Mouse (Mus musculus): ENCODE data around the gene Dmrtb1. TPM values are rescaled to one million over a fixed set of nuclear protein-coding genes. Genes with fewer than 3 reads are reported as not detected.

Gene Dmrtb1
- polyA plus RNA-seq, 1 experiment from 2014 or later: not detected

DNA sequence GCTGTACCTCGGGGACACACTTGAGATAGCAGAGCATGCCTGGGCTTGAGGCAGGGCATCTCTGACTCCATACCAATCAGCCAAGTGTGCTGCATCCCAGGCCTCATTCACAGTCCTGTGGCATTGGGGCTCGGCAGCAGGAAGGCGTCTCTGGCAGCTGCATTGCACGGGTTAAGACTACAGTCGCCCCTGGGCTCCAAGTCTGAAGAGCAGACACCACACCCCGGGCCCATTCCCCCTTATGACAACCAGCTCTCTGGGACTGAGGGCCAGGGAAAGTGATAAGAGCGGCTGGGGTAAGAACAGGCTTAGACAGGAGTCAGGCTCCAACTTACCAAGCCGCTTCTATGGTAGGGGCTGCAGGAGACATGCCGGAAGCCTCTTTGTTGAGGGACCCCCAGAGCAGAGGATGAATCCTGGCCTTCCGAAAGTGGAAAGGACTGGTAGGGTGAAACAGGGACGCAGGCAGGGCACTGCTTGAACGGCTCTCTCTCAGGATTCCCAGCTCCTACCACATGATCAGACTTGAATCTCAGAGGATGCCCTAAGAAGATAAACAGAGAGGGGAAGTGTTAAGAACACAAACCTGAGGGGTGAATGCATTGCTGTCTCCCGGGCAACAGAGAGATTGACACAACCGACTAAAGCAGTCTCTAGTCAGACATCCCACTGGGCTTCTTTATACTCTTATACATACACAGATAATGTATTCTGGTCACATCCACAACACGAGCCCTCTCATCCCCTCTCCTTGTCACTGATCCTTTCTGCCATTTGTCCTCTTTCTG lies 3.5 kb downstream of the Dmrtb1 start:
- ChIA-PET POLR2A (interaction anchor here (0.5 kb wide), 1 partner anchor 43 kb away, joined by 3 read pairs; no protein-coding TSS in a partner anchor), CTCF (no interaction called here)
- no peak for ATAC-seq
- no peak for DNase-seq (ENCODE audit: low read depth, low spot score)
- H3K27me3 ChIP-seq: no peaks in the 10 kb centered on the region
- in situ Hi-C loops (cut with MboI; ENCODE audit: low pct_unique_long_range_greater_than_20kb): no loop called here
- no peak for TF ChIP-seq CTCF (IDR thresholded peaks at IDR 0.05)

- TF ChIP-seq CTCF (IDR thresholded peaks at IDR 0.05): no peak
- ChIA-PET CTCF (no interaction called here), POLR2A (no interaction called here)
- ATAC-seq: no peak
- H3K27me3 ChIP-seq: peaks cover 4% of the 10 kb centered on the region
- DNase-seq (ENCODE audit: low read depth, low spot score): no peak
- in situ Hi-C loops (cut with MboI; ENCODE audit: low pct_unique_long_range_greater_than_20kb): no loop called here
These were observed 8.4 kb downstream of the Dmrtb1 start for GRCm38 (mm10) chr4:107675645-107676044.

DNA sequence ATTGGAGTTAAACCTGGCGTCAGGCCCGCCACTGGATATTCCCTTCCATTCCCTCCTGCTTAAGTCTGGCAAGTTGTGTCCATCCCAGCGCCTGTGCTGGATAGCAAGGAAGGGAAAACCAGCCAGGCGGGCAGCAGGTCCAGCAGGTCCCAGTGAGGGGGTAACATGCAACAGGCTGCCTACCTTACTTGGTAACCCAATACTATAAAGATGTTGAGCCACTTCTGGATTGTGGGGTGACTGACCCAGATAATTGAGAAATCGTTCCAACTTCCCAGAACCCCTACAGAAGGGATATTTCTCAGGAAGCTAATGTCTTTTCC lies 9.7 kb downstream of the Dmrtb1 start:
- no peak for ATAC-seq
- CTCF ChIA-PET: no interaction called here
- in situ Hi-C loops (cut with MboI; ENCODE audit: low pct_unique_long_range_greater_than_20kb): no loop called here
- TF ChIP-seq CTCF (IDR thresholded peaks at IDR 0.05): no peak
- DNase-seq (ENCODE audit: low read depth, low spot score): no peak
- POLR2A ChIA-PET: no interaction called here
- peaks cover 4% of the 10 kb centered on the region for H3K27me3 ChIP-seq

DNA sequence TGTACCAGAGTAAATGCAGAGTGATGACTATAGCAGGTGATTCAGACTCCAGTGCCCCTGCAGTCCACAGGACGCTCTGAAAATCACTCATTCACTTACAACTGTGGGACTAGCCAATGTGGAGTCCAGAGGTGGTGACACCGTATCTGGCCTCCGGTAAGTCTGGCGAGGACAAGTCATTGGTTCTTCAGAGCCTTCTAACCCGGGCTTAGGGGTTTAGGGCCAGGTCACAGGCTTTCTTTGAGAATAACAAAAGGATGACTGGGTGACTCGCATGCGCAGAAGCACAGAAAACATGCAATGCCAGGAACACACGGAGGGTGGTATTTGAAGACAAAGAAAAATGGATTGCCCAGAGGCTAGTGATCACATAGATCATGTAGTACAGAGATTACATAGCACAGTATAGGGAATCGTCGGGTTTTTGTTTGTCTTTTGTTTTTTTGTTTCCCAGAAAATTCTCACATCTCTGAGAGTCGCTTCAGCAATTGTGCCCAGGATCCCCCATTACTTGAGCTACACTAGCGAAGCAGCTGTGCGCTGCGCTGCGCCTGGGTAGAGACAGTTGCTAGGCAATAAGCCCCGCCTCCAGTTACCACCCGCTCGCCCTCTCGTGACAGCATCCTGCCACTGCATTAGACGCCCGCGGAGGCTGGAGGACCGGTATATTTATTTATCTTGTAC lies 10.2 kb downstream of the Dmrtb1 start:
- ATAC-seq (no peak), DNase-seq (ENCODE audit: low read depth, low spot score) (no peak)
- no peak for TF ChIP-seq CTCF (IDR thresholded peaks at IDR 0.05)
- ChIA-PET CTCF (no interaction called here), POLR2A (no interaction called here)
- in situ Hi-C loops (cut with MboI; ENCODE audit: low pct_unique_long_range_greater_than_20kb): no loop called here
- peaks cover 4% of the 10 kb centered on the region for H3K27me3 ChIP-seq

GRCm38 (mm10) chr4:107670731-107671130 lies 13.3 kb downstream of the Dmrtb1 start:
- in situ Hi-C loops (cut with MboI; ENCODE audit: low pct_unique_long_range_greater_than_20kb): no loop called here
- ChIA-PET POLR2A (no interaction called here), CTCF (interaction anchor here (1.5 kb wide), 1 partner anchor 18 kb away, joined by 4 read pairs; no protein-coding TSS in a partner anchor)
- DNase-seq (ENCODE audit: low read depth, low spot score) (no peak), ATAC-seq (no peak)
- peaks cover 4% of the 10 kb centered on the region for H3K27me3 ChIP-seq
- no peak for TF ChIP-seq CTCF (IDR thresholded peaks at IDR 0.05)

DNA sequence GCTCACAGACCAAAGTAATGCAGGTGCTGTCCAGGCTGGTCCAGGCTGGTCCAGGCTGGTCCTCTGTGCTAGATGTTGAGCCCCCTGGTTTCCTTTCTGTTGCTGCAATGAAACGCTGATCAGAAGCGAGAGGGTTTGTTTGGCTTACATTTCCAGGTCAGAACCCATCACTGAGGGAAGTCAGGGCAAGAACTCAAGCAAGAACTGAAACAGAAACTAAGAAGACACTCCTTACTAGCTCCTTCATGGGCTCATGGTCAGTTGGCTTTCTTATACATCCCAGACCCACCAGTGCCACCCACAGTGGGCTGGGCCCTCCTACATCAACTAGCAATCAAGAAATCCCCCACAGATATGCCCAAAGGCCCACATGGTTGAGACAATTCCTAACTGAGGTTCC lies 15.5 kb downstream of the Dmrtb1 start:
- TF ChIP-seq CTCF (IDR thresholded peaks at IDR 0.05): no peak
- H3K27me3 ChIP-seq: peaks cover 4% of the 10 kb centered on the region
- DNase-seq (ENCODE audit: low read depth, low spot score): no peak
- ChIA-PET CTCF (interaction anchor here (1.0 to 1.7 kb wide), 3 partner anchors 10 to 31 kb away, joined by 3 to 8 read pairs (median 3); no protein-coding TSS in a partner anchor), POLR2A (interaction anchor here (0.6 kb wide), 1 partner anchor 229 kb away, joined by 3 read pairs; no protein-coding TSS in a partner anchor)
- no peak for ATAC-seq
- in situ Hi-C loops (cut with MboI; ENCODE audit: low pct_unique_long_range_greater_than_20kb): no loop called here

DNA sequence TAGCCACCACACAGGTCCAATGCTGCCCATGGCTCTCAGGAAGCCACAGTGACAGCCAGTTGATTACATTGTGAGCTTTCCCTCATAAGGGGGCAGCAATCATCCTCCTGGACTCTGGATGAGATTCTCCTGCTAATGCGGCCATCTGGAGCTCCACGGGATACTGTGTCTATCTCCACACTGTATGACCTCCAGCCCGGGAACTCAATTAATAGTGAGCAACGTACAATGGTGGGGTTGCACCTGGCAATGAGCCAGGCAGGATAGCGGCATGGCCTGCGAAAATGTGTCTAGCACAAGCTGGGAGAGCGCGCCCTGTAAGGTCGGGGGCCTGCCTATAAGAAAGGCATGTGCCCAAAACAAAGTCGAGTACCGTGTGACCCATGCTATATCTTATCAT lies 23.4 kb downstream of the Dmrtb1 start:
- CTCF ChIA-PET: no interaction called here
- ATAC-seq (no peak), DNase-seq (ENCODE audit: low read depth, low spot score) (no peak)
- no peak for TF ChIP-seq CTCF (IDR thresholded peaks at IDR 0.05)
- POLR2A ChIA-PET: interaction anchor here (0.7 kb wide), 1 partner anchor 9 kb away, joined by 3 read pairs; no protein-coding TSS in a partner anchor
- in situ Hi-C loops (cut with MboI; ENCODE audit: low pct_unique_long_range_greater_than_20kb): no loop called here
- H3K27me3 ChIP-seq: no peaks in the 10 kb centered on the region

GRCm38 (mm10) chr4:107653280-107653643 lies 30.8 kb downstream of the Dmrtb1 start:
- H3K27me3 ChIP-seq: no peaks in the 10 kb centered on the region
- DNase-seq (ENCODE audit: low read depth, low spot score) (no peak), ATAC-seq (no peak)
- ChIA-PET POLR2A (interaction anchor here (0.8 kb wide), 1 partner anchor 182 kb away, joined by 3 read pairs; no protein-coding TSS in a partner anchor), CTCF (interaction anchor here (0.8 to 1.8 kb wide), 14 partner anchors 10 to 285 kb away, joined by 3 to 9 read pairs (median 4); no protein-coding TSS in a partner anchor)
- TF ChIP-seq CTCF (IDR thresholded peaks at IDR 0.05): no peak
- in situ Hi-C loops (cut with MboI; ENCODE audit: low pct_unique_long_range_greater_than_20kb): loop anchor here (5.0 kb wide), 1 partner anchor 231 kb away; no protein-coding TSS in a partner anchor

- TF ChIP-seq CTCF (IDR thresholded peaks at IDR 0.05): peak; percentile 93
- peak; percentile 25 for DNase-seq (ENCODE audit: low read depth, low spot score)
- ChIA-PET CTCF (interaction anchor here (0.6 to 1.8 kb wide), 17 partner anchors 9 to 285 kb away, joined by 3 to 9 read pairs (median 4); no protein-coding TSS in a partner anchor), POLR2A (interaction anchor here (0.8 kb wide), 1 partner anchor 182 kb away, joined by 3 read pairs; no protein-coding TSS in a partner anchor)
- in situ Hi-C loops (cut with MboI; ENCODE audit: low pct_unique_long_range_greater_than_20kb): loop anchor here (5.0 kb wide), 1 partner anchor 230 kb away; no protein-coding TSS in a partner anchor
- peak; percentile 74 for ATAC-seq
- no peaks in the 10 kb centered on the region for H3K27me3 ChIP-seq
These were observed 31.3 kb downstream of the Dmrtb1 start for GRCm38 (mm10) chr4:107652598-107653279.

- ATAC-seq: no peak
- no peaks in the 10 kb centered on the region for H3K27me3 ChIP-seq
- no peak for TF ChIP-seq CTCF (IDR thresholded peaks at IDR 0.05)
- DNase-seq (ENCODE audit: low read depth, low spot score): no peak
- POLR2A ChIA-PET: no interaction called here
- CTCF ChIA-PET: interaction anchor here (1.0 to 1.7 kb wide), 3 partner anchors 12 to 18 kb away, joined by 3 to 6 read pairs (median 3); no protein-coding TSS in a partner anchor
- in situ Hi-C loops (cut with MboI; ENCODE audit: low pct_unique_long_range_greater_than_20kb): loop anchor here (5.0 kb wide), 1 partner anchor 229 kb away; no protein-coding TSS in a partner anchor
These were observed 33.0 kb downstream of the Dmrtb1 start for GRCm38 (mm10) chr4:107651021-107651496.
